ENCODE assay signal across 10 mouse cellular contexts in genomic region chr14:30097239-30097638, GRCm38 (mm10).
DNase-seq lines count a peak whose midpoint lies in the region; ATAC-seq and TF ChIP-seq lines count a peak whose summit lies in the region.
"Had no signal": no experiment of that assay in that cellular context is flagged by ENCODE, and none has a peak within 500 bp of the region (broad histone marks: within the 10 kb centered on the region; RNA-seq: fewer than 3 reads in every experiment).

No protein-coding gene starts in this region.

- no peak overlapping the region for H3K27ac ChIP-seq in midbrain, postnatal 0 days (ENCODE audit: low read depth, low read length)
- no peak overlapping the region for H3K27ac ChIP-seq in midbrain, embryonic 16.5 days (ENCODE audit: low read length)
- H3K27ac ChIP-seq: embryonic facial prominence, embryonic 12.5 days; lung, embryonic 15.5 days had no signal

- no peak for ATAC-seq in midbrain, postnatal 0 days (ENCODE audit: low FRiP score)
- ATAC-seq in midbrain, embryonic 16.5 days, result no peak

- H3K9ac ChIP-seq in midbrain, postnatal 0 days (replicated peaks; ENCODE audit: low read length, poor library complexity, severe bottlenecking), result no peak overlapping the region
- no peak overlapping the region for H3K9ac ChIP-seq in midbrain, embryonic 16.5 days (ENCODE audit: low read depth, low read length)
- H3K9ac ChIP-seq: embryonic facial prominence, embryonic 12.5 days; lung, embryonic 15.5 days had no signal

- H3K9me3 ChIP-seq in midbrain, postnatal 0 days (ENCODE audit: low read length), result no peaks in the 10 kb centered on the region
- no peaks in the 10 kb centered on the region for H3K9me3 ChIP-seq in midbrain, embryonic 16.5 days (replicated peaks; ENCODE audit: control insufficient read depth, low read length, poor library complexity, severe bottlenecking)
- H3K9me3 ChIP-seq: embryonic facial prominence, embryonic 12.5 days; lung, embryonic 15.5 days had no signal

- H3K27me3 ChIP-seq in midbrain, postnatal 0 days (ENCODE audit: insufficient read depth, low read length), result no peaks in the 10 kb centered on the region
- H3K27me3 ChIP-seq in midbrain, embryonic 16.5 days (ENCODE audit: control insufficient read depth, insufficient read depth, low read depth, low read length), result no peaks in the 10 kb centered on the region
- H3K27me3 ChIP-seq: embryonic facial prominence, embryonic 12.5 days; lung, embryonic 15.5 days had no signal

- no peaks in the 10 kb centered on the region for H3K4me1 ChIP-seq in midbrain, postnatal 0 days (ENCODE audit: insufficient read depth, low read length)
- H3K4me1 ChIP-seq in midbrain, embryonic 16.5 days (ENCODE audit: control insufficient read depth, insufficient read depth, low read length), result no peaks in the 10 kb centered on the region
- H3K4me1 ChIP-seq: embryonic facial prominence, embryonic 12.5 days; lung, embryonic 15.5 days had no signal

- no peak overlapping the region for H3K4me2 ChIP-seq in midbrain, postnatal 0 days (ENCODE audit: low read depth, low read length, poor library complexity, severe bottlenecking)
- no peak overlapping the region for H3K4me2 ChIP-seq in midbrain, embryonic 16.5 days (ENCODE audit: low read length)
- H3K4me2 ChIP-seq: embryonic facial prominence, embryonic 12.5 days; lung, embryonic 15.5 days had no signal

- 63% methylated on average over 5 of the region's 5 CpGs for WGBS in midbrain, postnatal 0 days
- 70% methylated on average over 5 of the region's 5 CpGs for WGBS in midbrain, embryonic 16.5 days

- no peak overlapping the region for H3K4me3 ChIP-seq in midbrain, postnatal 0 days (ENCODE audit: low read depth, low read length)
- no peak overlapping the region for H3K4me3 ChIP-seq in midbrain, embryonic 16.5 days (ENCODE audit: low read depth, low read length)
- H3K4me3 ChIP-seq: embryonic facial prominence, embryonic 12.5 days; lung, embryonic 15.5 days had no signal

- DNase-seq in embryo, embryonic 10 days (ENCODE audit: low spot score), result peak; percentile 30
- DNase-seq in embryo, embryonic 9.5 days (ENCODE audit: extremely low spot score), result no peak
- DNase-seq in midbrain, postnatal 0 days (ENCODE audit: low spot score), result no peak
- DNase-seq in kidney, postnatal 10 days, result peak; percentile 42
- peak; percentile 72 for DNase-seq in thymus, postnatal 4 days
- no peak for DNase-seq in cerebellum, adult 18-20 months
- DNase-seq in heart, adult 11 months, result no peak

- peaks cover 45% of the 10 kb centered on the region for H3K36me3 ChIP-seq in midbrain, postnatal 0 days (ENCODE audit: insufficient read depth, low read length)
- H3K36me3 ChIP-seq in midbrain, embryonic 16.5 days (ENCODE audit: control insufficient read depth, insufficient read depth, low read length), result peaks cover 16% of the 10 kb centered on the region
- H3K36me3 ChIP-seq: embryonic facial prominence, embryonic 12.5 days had no signal

- peak; percentile 57 for TF ChIP-seq CTCF in midbrain, postnatal 0 days (IDR thresholded peaks at IDR 0.05)

Comparison
In these comparisons a context has a peak if more than half of its experiments do, and no peak if none do; other contexts are left out.
1. DNase-seq: peak in embryo, embryonic 10 days (single experiment), kidney, postnatal 10 days (single experiment) and thymus, postnatal 4 days (single experiment); none in embryo, embryonic 9.5 days (single experiment), midbrain, postnatal 0 days (single experiment), cerebellum, adult 18-20 months (0 of 2) and heart, adult 11 months (single experiment).